Mouse (Mus musculus) midbrain, postnatal 0 days (tissue): ENCODE results near the gene Tmem101. TPM values are rescaled to one million over a fixed set of nuclear protein-coding genes. Genes with fewer than 3 reads are reported as not detected.
A peak's percentile ranks its signal among the peaks of the same experiment; 100 is the strongest.

Source experiments
- ATAC-seq: fragments of 200-750 bp; cut with Nextera tagmentation; 2 replicates; pipeline ENCODE4 v1.8.0; 2017; ENCODE audit warnings: moderate number of reproducible peaks, mild to moderate bottlenecking, moderate TSS enrichment, moderate library complexity; ENCODE audit not compliant: low FRiP score
- DNase-seq: peaks from one replicate; pipeline ENCODE4 v3.0.0-alpha.2; 2015; ENCODE audit warnings: low spot score
- H3K27ac ChIP-seq: fragments of 300-500 bp; sonication (generic); 2 replicates; pipeline ENCODE4 v1.5.1; 2014; ENCODE audit warnings: low read depth, mild to moderate bottlenecking, low read length, mixed read lengths
- H3K27me3 ChIP-seq: fragments of 300-500 bp; sonication (generic); 2 replicates; pipeline ENCODE4 v1.6.1; 2014; ENCODE audit warnings: low read length, control low read depth, mixed read lengths; ENCODE audit not compliant: insufficient read depth
- H3K36me3 ChIP-seq: fragments of 300-500 bp; sonication (generic); 2 replicates; pipeline ENCODE4 v1.6.1; 2014; ENCODE audit warnings: low read length, control low read depth, mixed read lengths; ENCODE audit not compliant: insufficient read depth
- H3K4me1 ChIP-seq: fragments of 300-500 bp; sonication (generic); 2 replicates; pipeline ENCODE4 v1.6.1; 2014; ENCODE audit warnings: mild to moderate bottlenecking, control low read depth, antibody characterized with exemption, low read length, mixed read lengths; ENCODE audit not compliant: insufficient read depth
- H3K4me2 ChIP-seq: fragments of 300-500 bp; sonication (generic); 2 replicates; pipeline ENCODE4 v1.6.1; 2014; ENCODE audit warnings: low read depth, mild to moderate bottlenecking, low read length, mixed read lengths; ENCODE audit not compliant: poor library complexity, severe bottlenecking
- H3K4me3 ChIP-seq: fragments of 300-500 bp; sonication (generic); 2 replicates; pipeline ENCODE4 v1.5.1; 2014; ENCODE audit warnings: low read depth, mild to moderate bottlenecking, low read length, moderate library complexity
- H3K9ac ChIP-seq: fragments of 300-500 bp; sonication (generic); replicated peaks from 2 replicates; pipeline ENCODE4 v1.6.1; 2014; ENCODE audit warnings: mild to moderate bottlenecking, low read length, moderate library complexity, mixed read lengths; ENCODE audit not compliant: poor library complexity, severe bottlenecking
- H3K9me3 ChIP-seq: fragments of 300-500 bp; sonication (generic); 2 replicates; pipeline ENCODE4 v1.6.1; 2016; ENCODE audit warnings: low read length, control low read depth
- CTCF ChIP-seq: IDR thresholded peaks from 2 replicates; pipeline ENCODE4 v1.5.1; 2016; ENCODE audit warnings: antibody characterized with exemption, mild to moderate bottlenecking
- WGBS: fragments of 180-500 bp; shearing (Covaris S2); extraction: QIAGEN DNeasy Blood & Tissue Kit; methylation state at CpG from one replicate; pipeline ENCODE4 v1.1.7; 2014; 5-methylcytosine and 5-hydroxymethylcytosine counted together
- polyA plus RNA-seq: library from polyadenylated mRNA; unstranded; fragments of >200 nt; fragmentation: Nextera tagmentation; extraction: Ambion mirVana; gene quantifications from 2 replicates; pipeline ENCODE4 v1.2.1, GENCODE M21; 2015
- total RNA-seq: library from RNA; depleted of rRNA; stranded (reverse); fragments of >200 nt; gene quantifications from 2 replicates; pipeline ENCODE4 v1.2.3, GENCODE M21; 2014; rRNA removed

Tmem101 gene
- total RNA-seq (35.2 and 41.1 TPM in 2 replicates), polyA plus RNA-seq (42.4 and 44.4 TPM in 2 replicates)

GRCm38 (mm10) chr11:102156039-102156785, at the start of gene Tmem101:
Gene Tmem101, minus strand, starts transcription at chr11:102156404.
- Histone ChIP-seq H3K36me3 (peaks cover 19% of the 10 kb centered on the region), H3K4me3 (peak within 1 kb of the TSS; percentile 65), H3K9ac (peak within 1 kb of the TSS; percentile 80), H3K9me3 (no peaks in the 10 kb centered on the region), H3K4me2 (peak within 1 kb of the TSS; percentile 92), H3K27me3 (no peaks in the 10 kb centered on the region), H3K4me1 (peaks cover 6% of the 10 kb centered on the region), H3K27ac (peak within 1 kb of the TSS; percentile 74)
- TF ChIP-seq CTCF = peak; percentile 62
- ATAC-seq (peak; percentile 84), DNase-seq (peak; percentile 97)
- under 1% methylated on average over 37 of the region's 37 CpGs for WGBS

GRCm38 (mm10) chr11:102201408-102201821, 45.2 kb upstream of the Tmem101 start:
- no peak for ATAC-seq
- Histone ChIP-seq H3K36me3 (peaks cover 88% of the 10 kb centered on the region), H3K4me3 (no peak overlapping the region)

DNA sequence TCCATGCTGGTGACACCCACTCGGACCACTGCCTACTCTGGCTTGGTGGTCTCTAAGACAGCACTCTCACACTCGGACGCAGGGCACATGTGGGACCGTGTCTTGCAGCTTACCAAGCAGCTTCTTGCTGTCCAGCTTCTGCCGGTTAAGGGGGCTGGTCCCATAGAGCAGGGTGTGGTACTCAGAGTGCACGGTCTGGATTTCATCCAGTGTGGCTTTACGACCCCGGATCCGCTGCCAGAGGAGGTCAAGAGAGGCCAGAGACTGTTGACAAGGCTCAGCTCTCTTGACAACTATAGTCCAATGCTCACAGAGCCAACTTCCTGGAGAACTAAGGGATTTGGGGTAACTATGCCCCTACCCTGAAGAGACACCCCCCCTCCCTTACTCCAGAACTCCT, 43.7 kb upstream of the Tmem101 start:
- H3K9ac ChIP-seq = no peak overlapping the region
- WGBS = 87% methylated on average over 9 of the region's 9 CpGs
- DNase-seq (no peak), ATAC-seq (no peak)
- H3K27me3 ChIP-seq = no peaks in the 10 kb centered on the region
- no peaks in the 10 kb centered on the region for H3K9me3 ChIP-seq
- H3K36me3 ChIP-seq = peaks cover 90% of the 10 kb centered on the region
- no peak overlapping the region for H3K4me2 ChIP-seq
- H3K4me1 ChIP-seq = no peaks in the 10 kb centered on the region
- H3K27ac ChIP-seq = no peak overlapping the region
- TF ChIP-seq CTCF = no peak
- no peak overlapping the region for H3K4me3 ChIP-seq

More at GRCm38 (mm10) chr11:102201408-102201821, 45.2 kb upstream of the Tmem101 start:
- WGBS = 77% methylated on average over 12 of the region's 12 CpGs
- Histone ChIP-seq H3K9ac (no peak overlapping the region), H3K9me3 (no peaks in the 10 kb centered on the region), H3K4me2 (no peak overlapping the region), H3K27ac (no peak overlapping the region), H3K27me3 (no peaks in the 10 kb centered on the region), H3K4me1 (no peaks in the 10 kb centered on the region)
- no peak for DNase-seq
- TF ChIP-seq CTCF = peak; percentile 48

GRCm38 (mm10) chr11:102198245-102198644, 42.0 kb upstream of the Tmem101 start:
- no peaks in the 10 kb centered on the region for H3K9me3 ChIP-seq
- no peak for DNase-seq
- no peaks in the 10 kb centered on the region for H3K27me3 ChIP-seq
- 58% methylated on average over 6 of the region's 6 CpGs for WGBS
- ATAC-seq = no peak
- H3K27ac ChIP-seq = no peak overlapping the region
- H3K4me3 ChIP-seq = no peak overlapping the region
- H3K36me3 ChIP-seq = peaks cover 77% of the 10 kb centered on the region
- no peak overlapping the region for H3K9ac ChIP-seq
- TF ChIP-seq CTCF = no peak
- H3K4me2 ChIP-seq = no peak overlapping the region
- no peaks in the 10 kb centered on the region for H3K4me1 ChIP-seq

DNA sequence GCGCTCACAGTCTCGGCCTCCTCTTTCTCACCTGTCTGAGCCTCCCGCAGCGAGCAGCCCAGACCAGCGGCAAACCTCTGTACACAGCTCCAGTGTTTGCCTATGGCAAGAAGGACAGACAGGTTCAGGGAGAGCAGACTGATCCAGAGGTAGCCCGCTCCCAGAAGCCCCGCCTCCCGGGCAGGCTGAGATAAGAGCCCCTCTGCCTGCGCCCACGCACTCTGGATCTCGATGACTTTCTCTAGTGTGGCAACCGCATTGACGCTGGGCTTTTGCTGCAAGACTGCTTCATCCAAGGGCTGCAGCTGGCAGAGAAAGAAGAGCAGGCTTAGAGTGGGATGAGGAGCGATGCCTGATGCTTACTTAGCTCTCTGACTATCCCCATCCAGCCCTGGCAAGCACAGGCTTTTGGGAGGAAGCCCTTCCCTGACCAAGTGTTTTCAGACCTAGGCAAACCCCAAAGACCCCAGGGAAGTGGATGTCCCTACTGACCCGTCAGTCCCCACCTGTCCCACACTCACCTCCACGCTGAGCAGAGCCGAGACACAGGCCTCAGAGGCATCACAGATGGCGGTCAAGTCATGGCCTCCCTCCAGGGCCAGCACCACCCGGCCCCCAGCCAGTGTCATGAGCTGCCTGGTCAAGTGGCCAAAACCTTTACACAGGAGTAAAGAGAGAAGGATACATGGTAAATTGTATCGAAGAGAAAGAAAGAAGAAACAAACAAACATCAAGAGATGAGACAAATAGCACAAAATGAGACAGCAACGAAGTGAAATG, 40.0 kb upstream of the Tmem101 start:
- no peak overlapping the region for H3K4me3 ChIP-seq
- no peak for TF ChIP-seq CTCF
- H3K27ac ChIP-seq = no peak overlapping the region
- no peaks in the 10 kb centered on the region for H3K9me3 ChIP-seq
- no peaks in the 10 kb centered on the region for H3K27me3 ChIP-seq
- no peaks in the 10 kb centered on the region; the same call in 1 of the 2 replicates for H3K4me1 ChIP-seq
- peaks cover 63% of the 10 kb centered on the region for H3K36me3 ChIP-seq
- no peak for DNase-seq
- ATAC-seq = no peak
- no peak overlapping the region for H3K4me2 ChIP-seq
- no peak overlapping the region for H3K9ac ChIP-seq
- 93% methylated on average over 21 of the region's 21 CpGs for WGBS
